Mouse (Mus musculus) erythroblast, embryonic 14.5 days (primary cell): Measurements from ENCODE around the gene Podnl1.

ENCODE experiments used
- GATA1 ChIP-seq: IDR thresholded peaks from 2 replicates; pipeline ENCODE4 v1.6.1; 2012; ENCODE audit warnings: low read length, inconsistent platforms, mixed read lengths
- TAL1 ChIP-seq: IDR thresholded peaks from 3 replicates; pipeline ENCODE4 v1.6.1; 2012; ENCODE audit warnings: low read length, inconsistent platforms, mixed read lengths

GRCm38 (mm10) chr8:84176560-84176959, 50.8 kb downstream of the Podnl1 start:
- no peak for TF ChIP-seq GATA1
- no peak for TF ChIP-seq TAL1
